Mouse (Mus musculus): ENCODE data around the gene Igdcc3. TPM values are rescaled to one million over a fixed set of nuclear protein-coding genes. Genes with fewer than 3 reads are reported as not detected.

The Igdcc3 gene
- total and polyA plus RNA-seq, 3 experiments = 0.21 to 0.26 TPM; not detected in 1

DNA sequence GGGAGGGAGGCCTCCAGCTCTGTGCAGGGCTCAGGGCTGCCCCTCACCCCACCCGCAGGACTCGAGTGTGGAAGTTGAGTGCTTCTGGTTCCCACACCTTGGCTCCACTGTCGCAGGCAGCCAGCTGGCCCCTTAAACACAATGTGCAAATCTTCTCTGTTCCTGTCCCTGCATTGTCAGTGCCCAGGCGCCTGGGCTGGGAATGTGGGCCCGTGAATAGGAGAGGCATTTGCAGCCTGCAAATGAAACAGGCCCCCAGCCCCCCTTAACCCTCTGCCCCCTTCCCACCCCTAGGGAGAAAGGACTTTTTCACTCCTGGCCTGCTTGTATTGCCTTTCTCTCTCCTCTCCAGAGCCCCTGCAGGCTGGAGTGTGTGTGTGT is 12.3 kb downstream of the Igdcc3 start:
- no peak for TF ChIP-seq KAT2A (IDR thresholded peaks at IDR 0.05; ENCODE audit: insufficient replicate concordance, low read length)
- TF ChIP-seq TCF12 (IDR thresholded peaks at IDR 0.05; ENCODE audit: low read depth, low read length) = no peak
- TF ChIP-seq MAFK (IDR thresholded peaks at IDR 0.05; ENCODE audit: insufficient replicate concordance, low read length) = no peak
- TF ChIP-seq CTCF (conservative IDR thresholded peaks at IDR 0.05 in 1 of 2, IDR thresholded peaks at IDR 0.05 in 1 of 2; ENCODE audit: low read depth in 2 of 2, low read length in 2 of 2) = no peak
- TF ChIP-seq UBTF (IDR thresholded peaks at IDR 0.05; ENCODE audit: low read depth, low read length) = no peak
- no peak for TF ChIP-seq HCFC1 (IDR thresholded peaks at IDR 0.05; ENCODE audit: low read depth, low read length)
- no peak for TF ChIP-seq ZC3H11A (IDR thresholded peaks at IDR 0.05; ENCODE audit: low read depth, low read length)
- TF ChIP-seq USF1 (IDR thresholded peaks at IDR 0.05; ENCODE audit: low read depth, low read length) = no peak
- Histone ChIP-seq H3K36me3 (replicated peaks in 1 of 2; ENCODE audit: control insufficient read depth in 1 of 2, insufficient read depth in 1 of 2, low read length in 1 of 2) (no peaks in the 10 kb centered on the region), H3K79me2 (replicated peaks; ENCODE audit: control insufficient read depth, extremely low read depth, insufficient read depth, poor library complexity, severe bottlenecking) (no peaks in the 10 kb centered on the region), H3K9ac (ENCODE audit: insufficient read depth, low read depth) (no peak overlapping the region), H3K27ac (ENCODE audit: insufficient read depth, low read depth) (no peak overlapping the region), H3K9me3 (replicated peaks; ENCODE audit: low read length) (no peaks in the 10 kb centered on the region), H3K27me3 (replicated peaks) (peaks cover 64% of the 10 kb centered on the region), H3K4me1 (ENCODE audit: control insufficient read depth in 1 of 2, insufficient read depth in 2 of 2) (peaks cover 4 to 24% of the 10 kb centered on the region in 2 experiments), H3K4me3 (replicated peaks in 1 of 3; ENCODE audit: low read depth in 2 of 3, low read length in 2 of 3, poor library complexity in 1 of 3) (no peak overlapping the region), H3K4me2 (ENCODE audit: insufficient read depth, low read depth, poor library complexity, severe bottlenecking) (no peak overlapping the region)
- dilution Hi-C loops (cut with MboI; ENCODE audit: extremely low pct_ligation_motif_present, extremely low pct_unique_long_range_greater_than_20kb, low sequenced_read_pairs) (no loop called here), in situ Hi-C loops (cut with MboI; ENCODE audit: low pct_ligation_motif_present, low pct_unique_long_range_greater_than_20kb, low sequenced_read_pairs) (no loop called here)
- no peak for DNase-seq (ENCODE audit: extremely low read depth)

DNA sequence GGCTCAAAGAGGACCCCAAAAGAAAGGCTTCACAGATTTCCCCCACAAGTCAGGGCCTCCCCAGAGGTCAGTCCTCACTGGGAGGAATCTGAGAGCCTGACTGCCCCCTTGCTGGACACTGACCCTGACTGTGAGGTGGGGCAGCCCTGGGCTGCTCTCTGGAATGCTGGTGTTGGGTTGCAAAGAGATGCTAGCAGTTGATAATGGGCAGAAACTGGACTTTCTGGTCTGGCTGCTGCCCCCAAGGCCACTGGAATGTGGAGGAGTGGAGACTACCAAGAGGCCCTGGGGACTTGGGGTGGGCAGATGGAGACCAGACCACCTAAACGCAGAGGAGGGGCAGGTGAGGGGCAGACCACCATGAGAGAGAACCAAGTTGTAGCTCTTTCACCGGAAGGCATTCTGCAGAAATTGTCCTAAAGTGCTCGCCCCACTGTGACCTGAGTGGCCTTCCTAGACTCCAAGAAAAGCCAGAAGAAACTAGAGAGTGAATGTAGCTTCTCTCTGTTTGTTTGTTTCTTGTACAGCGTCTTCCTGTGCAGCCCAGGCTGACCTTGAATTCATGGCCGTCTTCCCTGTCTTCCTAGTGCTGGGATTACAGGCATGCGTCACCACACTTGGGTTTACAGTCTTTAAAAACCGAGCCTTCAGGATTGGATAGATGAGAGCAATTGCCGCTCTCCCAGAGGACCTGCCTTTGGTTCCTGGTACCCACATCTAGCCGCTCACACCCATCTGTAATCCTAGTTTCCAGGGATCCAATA is 13.9 kb downstream of the Igdcc3 start:
- in situ Hi-C loops (cut with MboI; ENCODE audit: low pct_ligation_motif_present, low pct_unique_long_range_greater_than_20kb, low sequenced_read_pairs) (no loop called here), dilution Hi-C loops (cut with MboI; ENCODE audit: extremely low pct_ligation_motif_present, extremely low pct_unique_long_range_greater_than_20kb, low sequenced_read_pairs) (no loop called here)
- Histone ChIP-seq H3K27ac (ENCODE audit: insufficient read depth, low read depth) (no peak overlapping the region), H3K4me2 (ENCODE audit: insufficient read depth, low read depth, poor library complexity, severe bottlenecking) (no peak overlapping the region), H3K9me3 (replicated peaks; ENCODE audit: low read length) (no peaks in the 10 kb centered on the region), H3K27me3 (replicated peaks) (peaks cover 69% of the 10 kb centered on the region), H3K79me2 (replicated peaks; ENCODE audit: control insufficient read depth, extremely low read depth, insufficient read depth, poor library complexity, severe bottlenecking) (no peaks in the 10 kb centered on the region), H3K4me1 (ENCODE audit: control insufficient read depth in 1 of 2, insufficient read depth in 2 of 2) (peaks cover 0 to 16% of the 10 kb centered on the region in 2 experiments; a peak in 3 of 4 replicates), H3K36me3 (replicated peaks in 1 of 2; ENCODE audit: control insufficient read depth in 1 of 2, insufficient read depth in 1 of 2, low read length in 1 of 2) (no peaks in the 10 kb centered on the region), H3K4me3 (replicated peaks in 1 of 3; ENCODE audit: low read depth in 2 of 3, low read length in 2 of 3, poor library complexity in 1 of 3) (no peak overlapping the region), H3K9ac (ENCODE audit: insufficient read depth, low read depth) (no peak overlapping the region)
- TF ChIP-seq USF2 (conservative IDR thresholded peaks at IDR 0.05; ENCODE audit: low read depth, low read length) = no peak
- DNase-seq (ENCODE audit: extremely low read depth) = no peak

DNA sequence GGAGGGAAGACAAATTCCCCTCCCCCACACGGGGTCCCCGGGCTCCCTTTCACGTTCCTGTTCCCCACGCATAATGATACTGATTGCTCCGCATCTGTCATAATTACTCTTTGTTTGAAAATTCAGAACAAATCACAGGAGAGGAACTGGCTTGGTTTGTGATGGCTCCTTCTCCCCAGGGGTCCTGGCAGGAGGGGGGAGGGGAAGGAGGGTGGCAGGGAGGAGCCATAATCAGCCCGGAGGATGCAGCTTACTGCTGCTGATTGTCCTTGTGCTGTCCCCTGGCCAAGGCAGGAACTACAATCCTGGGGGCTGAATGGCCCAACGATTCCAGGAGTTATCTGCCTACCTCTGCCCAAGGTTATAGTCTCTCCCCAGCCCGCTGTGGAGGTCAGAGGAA is 15.6 kb downstream of the Igdcc3 start:
- dilution Hi-C loops (cut with MboI; ENCODE audit: extremely low pct_ligation_motif_present, extremely low pct_unique_long_range_greater_than_20kb, low sequenced_read_pairs) (no loop called here), in situ Hi-C loops (cut with MboI; ENCODE audit: low pct_ligation_motif_present, low pct_unique_long_range_greater_than_20kb, low sequenced_read_pairs) (no loop called here)
- Histone ChIP-seq H3K4me2 (ENCODE audit: insufficient read depth, low read depth, poor library complexity, severe bottlenecking) (no peak overlapping the region), H3K9me3 (replicated peaks; ENCODE audit: low read length) (no peaks in the 10 kb centered on the region), H3K27me3 (replicated peaks) (peaks cover 79% of the 10 kb centered on the region), H3K9ac (ENCODE audit: insufficient read depth, low read depth) (no peak overlapping the region), H3K4me1 (ENCODE audit: control insufficient read depth in 1 of 2, insufficient read depth in 2 of 2) (peaks cover 0 to 16% of the 10 kb centered on the region in 2 experiments; a peak in 3 of 4 replicates), H3K27ac (ENCODE audit: insufficient read depth, low read depth) (no peak overlapping the region), H3K79me2 (replicated peaks; ENCODE audit: control insufficient read depth, extremely low read depth, insufficient read depth, poor library complexity, severe bottlenecking) (no peaks in the 10 kb centered on the region), H3K36me3 (replicated peaks in 1 of 2; ENCODE audit: control insufficient read depth in 1 of 2, insufficient read depth in 1 of 2, low read length in 1 of 2) (no peaks in the 10 kb centered on the region), H3K4me3 (replicated peaks in 1 of 3; ENCODE audit: low read depth in 2 of 3, low read length in 2 of 3, poor library complexity in 1 of 3) (no peak overlapping the region)
- no peak for TF ChIP-seq TCF12 (IDR thresholded peaks at IDR 0.05; ENCODE audit: low read depth, low read length)
- no peak for TF ChIP-seq MAX (IDR thresholded peaks at IDR 0.05; ENCODE audit: low read length)
- no peak for TF ChIP-seq USF1 (IDR thresholded peaks at IDR 0.05; ENCODE audit: low read depth, low read length)
- TF ChIP-seq NRF1 (IDR thresholded peaks at IDR 0.05; ENCODE audit: low read depth, low read length) = no peak
- TF ChIP-seq CTCF (conservative IDR thresholded peaks at IDR 0.05 in 1 of 2, IDR thresholded peaks at IDR 0.05 in 1 of 2; ENCODE audit: low read depth in 2 of 2, low read length in 2 of 2) = no peak
- no peak for TF ChIP-seq SMC3 (IDR thresholded peaks at IDR 0.05; ENCODE audit: low read depth, low read length)
- peak; percentile 57; the same call in 1 of the 2 replicates for TF ChIP-seq CHD2 (IDR thresholded peaks at IDR 0.05; ENCODE audit: low read length)
- no peak for TF ChIP-seq IRF4 (IDR thresholded peaks at IDR 0.05; ENCODE audit: low read depth, low read length)
- DNase-seq (ENCODE audit: extremely low read depth) = no peak

All from CH12.LX (cell line).